Mouse (Mus musculus): ENCODE measurements at regions not wholly inside any gene's neighbourhood (a gene's known extent, or its start where the extent isn't known, plus 50 kb on each side); places are given as distances from the start of the nearest gene placed in this dataset.

DNA sequence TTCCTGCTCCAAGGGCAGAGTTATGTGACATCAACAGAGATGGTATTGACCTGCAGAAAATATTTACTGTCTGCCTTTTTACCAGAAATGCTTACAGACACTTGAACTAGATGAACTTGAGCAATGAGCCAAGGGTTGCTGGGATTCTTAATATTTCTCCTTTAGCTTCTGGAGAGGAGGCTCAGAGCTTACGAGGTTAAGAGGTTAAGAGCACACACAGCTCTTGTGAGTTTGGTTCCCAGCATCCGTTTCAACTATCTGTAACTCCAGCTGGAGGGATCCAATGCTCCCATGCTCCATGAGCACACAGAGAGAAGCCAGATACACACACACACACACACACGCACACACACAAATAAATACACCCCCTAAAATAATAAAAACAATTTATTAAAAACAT, 114.7 kb upstream of the Fn1 start:
- no peak for DNase-seq (ENCODE audit: low read depth, low spot score)

DNA sequence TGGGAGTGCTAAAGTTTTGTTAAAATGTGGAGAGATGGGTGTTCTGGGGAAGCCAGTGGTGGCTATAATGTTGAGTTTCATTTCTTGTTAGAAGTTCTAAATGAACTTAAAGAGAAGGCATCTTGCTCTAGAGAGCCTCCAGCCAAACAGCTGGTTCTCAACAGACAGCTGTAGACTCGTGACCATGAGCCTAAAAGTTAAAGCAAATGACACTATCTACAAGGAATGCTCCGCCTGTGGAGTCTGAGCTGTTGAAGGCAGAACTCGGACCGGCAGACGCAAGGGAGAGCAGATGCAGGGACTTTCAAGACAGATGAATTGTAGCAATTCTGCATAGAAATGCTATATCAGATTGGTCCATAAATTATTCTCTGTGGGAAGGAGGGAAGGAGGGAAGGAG, 114.1 kb upstream of the Fn1 start:
- DNase-seq (ENCODE audit: low read depth, low spot score) = no peak

DNA sequence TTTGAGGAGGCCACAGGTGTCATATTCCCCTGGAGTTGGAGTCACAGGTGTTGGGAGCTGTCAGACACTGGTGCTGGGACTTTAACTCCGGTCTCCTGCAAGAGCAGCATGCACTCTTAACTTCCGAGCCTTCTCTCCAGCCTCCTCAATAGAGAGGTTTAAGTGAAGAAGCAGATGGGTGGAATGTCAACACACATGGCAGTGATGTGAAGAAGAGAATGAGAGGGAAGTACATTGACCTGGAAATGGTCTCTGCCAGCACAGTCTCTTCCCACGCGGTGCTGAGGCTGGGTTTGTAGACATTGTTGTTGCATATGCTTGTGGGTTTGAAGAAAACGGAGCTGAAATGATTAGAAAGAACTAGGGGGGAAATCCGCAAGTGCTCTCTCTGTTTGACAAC, 112.0 kb upstream of the Fn1 start:
- DNase-seq (ENCODE audit: low read depth, low spot score) = no peak

DNA sequence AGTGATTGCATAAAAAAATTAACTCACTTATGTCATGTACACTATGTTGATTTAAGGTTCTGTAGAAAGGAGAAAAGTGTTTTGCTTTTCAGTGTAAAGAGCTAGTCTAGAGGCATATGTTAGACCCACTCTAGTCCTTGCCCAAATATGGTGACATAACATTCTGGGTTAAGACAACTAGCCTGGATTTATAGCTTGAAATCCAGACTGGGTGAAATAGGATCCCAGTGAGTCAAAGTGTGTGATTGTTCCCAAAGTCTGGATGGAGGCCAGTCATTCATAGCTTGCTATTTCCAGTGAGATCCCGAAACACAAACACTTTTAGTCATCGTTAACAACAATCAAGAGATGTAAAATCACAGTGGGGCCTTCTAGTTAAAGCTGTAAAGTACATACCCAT, 110.5 kb upstream of the Fn1 start:
- no peak for DNase-seq (ENCODE audit: low read depth, low spot score)

DNA sequence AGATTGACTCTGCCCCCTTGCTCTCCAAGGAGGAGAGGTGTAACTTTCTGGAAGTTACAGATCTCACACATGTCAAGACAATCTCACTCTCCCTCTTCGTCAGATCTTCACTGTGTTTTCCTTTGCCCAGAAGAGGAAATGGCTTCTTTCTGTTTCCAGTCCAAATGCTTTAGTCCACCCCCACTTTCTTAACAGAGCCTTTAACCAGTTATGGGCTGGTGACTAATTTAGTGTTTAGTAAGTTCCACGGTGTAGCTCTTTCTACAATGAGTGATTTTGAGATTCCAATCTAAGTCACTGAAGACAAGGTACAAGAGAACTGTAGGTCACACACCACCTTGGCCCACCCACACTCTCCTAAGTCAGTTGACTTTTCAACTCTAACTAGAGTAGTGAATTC, 107.3 kb upstream of the Fn1 start:
- no peak for DNase-seq (ENCODE audit: low read depth, low spot score)

DNA sequence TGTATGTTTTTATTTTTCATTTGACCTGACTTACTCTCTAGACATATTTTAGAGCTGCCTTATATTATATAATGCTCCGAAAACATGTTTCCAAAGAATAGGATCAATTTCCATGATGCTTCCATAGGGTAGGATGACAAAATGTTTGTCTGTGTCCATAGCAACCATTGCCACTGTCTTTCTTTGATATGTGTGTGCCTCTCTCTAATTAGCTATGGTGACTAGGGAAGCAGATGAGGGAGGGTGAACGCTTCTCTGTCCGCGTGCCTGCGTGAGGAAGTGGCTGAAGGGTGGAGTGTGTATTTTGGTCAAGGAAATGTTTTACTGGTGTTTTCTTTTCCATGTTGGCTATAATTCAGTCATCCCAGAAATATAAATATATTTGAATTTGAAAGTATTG, 104.2 kb upstream of the Fn1 start:
- no peak for DNase-seq (ENCODE audit: low read depth, low spot score)

DNA sequence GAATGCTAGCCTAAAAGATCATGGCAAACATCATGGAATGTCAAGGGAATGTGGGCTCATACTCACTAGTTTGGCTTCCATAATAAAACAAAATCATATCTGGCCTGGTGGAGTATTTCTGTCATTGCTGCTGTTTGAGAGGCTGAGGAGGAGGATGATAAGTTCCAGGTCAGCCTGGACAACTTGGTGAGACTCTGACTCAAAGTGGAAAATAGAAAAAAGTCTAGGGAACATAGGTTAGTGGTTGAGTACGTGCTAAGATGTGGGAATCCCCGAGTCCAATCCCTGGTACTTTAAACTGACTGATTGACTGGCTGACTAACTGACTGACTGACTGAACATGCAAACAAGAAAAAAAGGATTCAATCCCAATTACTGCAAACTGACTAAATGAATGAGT, 103.2 kb upstream of the Fn1 start:
- DNase-seq (ENCODE audit: low read depth, low spot score) = no peak

DNA sequence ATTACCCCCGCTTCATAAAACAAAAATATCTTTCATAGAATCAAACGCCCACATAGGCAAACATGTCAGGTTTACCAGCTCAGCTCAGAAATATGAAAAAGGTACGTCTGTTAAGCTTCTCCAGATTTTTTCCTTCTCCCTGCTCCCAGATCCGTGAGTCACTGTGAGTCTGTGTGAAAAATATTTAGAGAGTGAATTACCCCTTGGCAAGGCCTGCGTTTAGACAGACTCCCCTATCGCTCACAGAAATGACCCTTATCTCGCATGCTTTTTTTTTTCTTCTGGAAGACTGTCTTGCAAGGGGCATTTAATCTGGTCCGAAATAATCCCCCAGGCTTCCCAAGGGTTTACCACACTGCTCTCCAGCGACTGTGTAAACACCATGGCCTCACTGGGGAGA, 102.4 kb upstream of the Fn1 start:
- no peak for DNase-seq (ENCODE audit: low read depth, low spot score)

DNA sequence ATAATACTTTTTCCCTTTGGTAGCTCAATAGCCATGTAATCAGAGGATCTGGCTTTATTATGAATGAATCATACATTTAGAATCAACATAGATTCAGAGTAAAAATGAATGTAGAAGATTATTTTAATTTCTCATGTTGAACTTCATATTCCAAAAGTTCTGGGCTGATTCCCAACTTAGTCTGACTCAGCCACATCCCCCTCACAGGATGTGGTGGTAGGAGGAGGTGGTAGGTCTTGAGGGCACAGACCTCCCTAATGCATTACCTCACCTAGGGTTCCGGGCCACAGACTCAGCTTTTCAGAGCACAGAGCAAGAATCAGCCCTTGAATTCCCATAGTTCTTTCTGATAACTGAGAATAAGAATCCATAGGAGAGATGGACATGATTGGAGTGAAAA, 99.4 kb upstream of the Fn1 start:
- no peak for DNase-seq (ENCODE audit: low read depth, low spot score)

DNA sequence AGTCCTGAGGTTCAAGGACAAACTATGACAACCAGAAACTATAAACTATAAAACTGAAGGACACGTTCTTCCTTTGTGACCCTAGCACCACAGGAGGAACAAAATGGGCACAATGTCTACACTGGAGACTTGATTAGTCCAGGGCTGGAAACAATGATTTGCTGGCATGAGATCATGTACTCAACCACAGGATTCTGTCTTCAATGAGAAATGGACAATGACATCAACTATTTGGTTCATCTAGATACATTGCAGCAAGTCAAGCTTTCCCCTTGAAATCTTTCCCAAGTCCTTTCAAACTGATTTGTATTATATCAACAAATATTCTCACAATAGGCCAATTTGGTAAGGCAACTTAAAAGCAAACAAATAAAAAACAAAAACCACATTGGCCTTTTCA, 98.6 kb upstream of the Fn1 start:
- no peak for DNase-seq (ENCODE audit: low read depth, low spot score)

DNA sequence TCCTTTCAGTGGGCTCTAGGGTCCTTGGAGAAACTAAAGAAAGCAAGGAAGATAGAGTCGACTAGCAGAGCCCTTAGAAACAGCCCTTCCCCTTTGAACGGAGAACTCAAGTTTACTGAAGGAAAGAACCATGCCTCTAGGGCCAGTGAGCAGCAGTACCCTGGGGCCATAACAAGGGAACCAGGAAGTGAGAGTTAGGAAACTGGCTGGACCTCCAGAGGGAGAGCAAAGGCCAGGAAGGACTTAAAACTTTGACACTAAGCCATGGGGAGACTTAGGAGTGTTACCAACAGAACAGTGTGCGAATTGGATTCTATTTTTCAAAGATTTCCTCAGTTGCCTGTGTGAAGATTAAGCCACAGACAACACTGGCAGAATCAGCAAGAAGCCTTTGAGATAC, 82.6 kb upstream of the Fn1 start:
- DNase-seq (ENCODE audit: low read depth, low spot score) = no peak

DNA sequence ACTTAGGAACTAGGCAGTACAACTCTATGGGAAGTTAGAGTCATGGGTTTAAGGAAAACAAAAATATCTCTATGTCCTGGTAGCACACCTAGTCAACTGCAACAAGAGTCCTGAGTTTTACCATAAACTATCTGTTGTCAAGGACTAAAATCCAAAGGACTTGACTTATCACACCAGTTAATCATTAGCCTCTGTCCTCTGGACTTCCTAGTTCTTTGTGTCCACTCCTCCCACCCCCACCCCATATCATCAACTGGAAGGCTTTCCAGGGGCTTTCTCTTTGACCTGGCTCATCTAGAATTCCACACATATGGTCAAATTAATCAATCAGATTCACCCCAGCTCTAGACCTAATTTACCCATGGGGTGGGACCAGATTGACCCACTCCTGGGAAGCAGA, 78.6 kb upstream of the Fn1 start:
- no peak for DNase-seq (ENCODE audit: low read depth, low spot score)

DNA sequence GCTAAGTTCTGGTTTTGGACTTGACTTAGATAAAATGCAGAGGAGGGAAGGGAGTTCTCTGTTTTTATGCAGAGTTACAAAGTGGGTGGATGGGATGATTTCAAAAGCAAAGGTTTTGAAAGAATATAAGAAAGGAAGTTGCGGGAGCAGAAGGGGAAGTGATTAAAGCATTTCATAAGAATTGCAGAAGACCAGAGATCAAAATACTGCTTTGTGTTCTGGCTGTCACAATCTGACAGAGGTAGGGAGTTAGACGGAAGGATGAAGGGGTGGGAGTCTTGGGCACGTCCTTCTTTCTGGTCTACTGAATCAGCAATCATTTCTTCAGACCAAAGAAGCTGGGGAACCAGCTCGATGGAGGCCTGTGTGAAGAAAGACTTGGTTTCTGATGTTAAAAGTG, 78.0 kb upstream of the Fn1 start:
- DNase-seq (ENCODE audit: low read depth, low spot score) = no peak

DNA sequence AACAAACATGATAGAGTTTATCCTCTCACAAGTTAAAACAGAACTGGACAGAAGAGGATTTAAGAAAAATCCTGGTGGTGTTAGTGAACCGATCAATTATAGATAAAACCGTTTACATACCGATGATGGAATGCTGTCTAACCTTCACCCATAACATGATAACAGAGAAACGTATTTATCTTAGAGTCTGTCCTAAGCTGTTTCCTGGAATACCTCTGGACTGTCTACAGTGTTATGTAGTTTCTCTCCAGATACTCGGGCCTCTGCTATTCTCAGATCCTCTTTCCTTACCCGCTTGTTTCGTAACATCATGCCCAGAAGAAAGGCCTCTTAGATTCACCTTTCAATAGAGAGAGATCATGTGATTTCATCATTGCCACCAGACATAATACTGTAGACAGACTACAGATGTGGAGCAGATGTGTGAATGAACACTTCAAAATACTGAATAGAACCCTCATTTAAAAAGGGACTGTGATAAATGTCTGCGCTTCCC, 75.9 kb upstream of the Fn1 start:
- no peak for DNase-seq (ENCODE audit: low read depth, low spot score)

DNA sequence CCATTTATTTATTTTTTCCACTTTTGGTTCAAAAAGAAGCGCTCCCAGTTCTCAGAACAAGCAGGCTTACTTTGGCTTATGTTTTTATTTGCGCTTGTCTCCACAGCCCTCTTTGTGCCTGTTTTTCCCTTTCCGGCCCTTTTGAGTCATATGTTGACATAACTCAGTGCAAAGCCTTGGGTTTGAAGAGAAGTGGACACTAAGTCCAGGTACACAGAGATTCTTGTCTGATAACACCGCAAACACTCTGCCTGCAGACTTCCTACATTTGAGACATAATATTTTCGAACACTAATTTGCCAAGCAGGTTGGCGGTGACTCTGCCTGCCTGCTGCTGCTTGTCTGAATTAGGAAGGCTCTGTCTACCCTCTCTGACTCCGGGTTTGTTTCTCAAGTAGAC, 70.8 kb upstream of the Fn1 start:
- DNase-seq (ENCODE audit: low read depth, low spot score) = no peak

DNA sequence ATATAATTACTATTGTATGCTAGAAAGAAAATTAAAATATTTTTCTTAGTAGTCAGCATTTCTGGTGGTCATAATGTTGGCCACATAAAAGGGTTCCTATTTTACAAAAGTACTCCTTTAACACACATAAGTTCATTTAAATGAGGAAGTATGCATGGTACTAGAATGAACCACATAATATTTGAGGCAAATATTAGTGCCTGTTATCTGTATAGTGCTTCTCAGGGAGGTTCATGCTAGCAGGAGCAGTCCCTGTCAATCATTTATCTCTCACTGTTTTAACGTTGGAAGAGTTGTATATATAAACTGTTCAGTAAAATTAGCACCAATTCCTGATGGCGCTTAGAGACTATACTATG, 70.0 kb upstream of the Fn1 start:
- DNase-seq (ENCODE audit: low read depth, low spot score) = no peak

DNA sequence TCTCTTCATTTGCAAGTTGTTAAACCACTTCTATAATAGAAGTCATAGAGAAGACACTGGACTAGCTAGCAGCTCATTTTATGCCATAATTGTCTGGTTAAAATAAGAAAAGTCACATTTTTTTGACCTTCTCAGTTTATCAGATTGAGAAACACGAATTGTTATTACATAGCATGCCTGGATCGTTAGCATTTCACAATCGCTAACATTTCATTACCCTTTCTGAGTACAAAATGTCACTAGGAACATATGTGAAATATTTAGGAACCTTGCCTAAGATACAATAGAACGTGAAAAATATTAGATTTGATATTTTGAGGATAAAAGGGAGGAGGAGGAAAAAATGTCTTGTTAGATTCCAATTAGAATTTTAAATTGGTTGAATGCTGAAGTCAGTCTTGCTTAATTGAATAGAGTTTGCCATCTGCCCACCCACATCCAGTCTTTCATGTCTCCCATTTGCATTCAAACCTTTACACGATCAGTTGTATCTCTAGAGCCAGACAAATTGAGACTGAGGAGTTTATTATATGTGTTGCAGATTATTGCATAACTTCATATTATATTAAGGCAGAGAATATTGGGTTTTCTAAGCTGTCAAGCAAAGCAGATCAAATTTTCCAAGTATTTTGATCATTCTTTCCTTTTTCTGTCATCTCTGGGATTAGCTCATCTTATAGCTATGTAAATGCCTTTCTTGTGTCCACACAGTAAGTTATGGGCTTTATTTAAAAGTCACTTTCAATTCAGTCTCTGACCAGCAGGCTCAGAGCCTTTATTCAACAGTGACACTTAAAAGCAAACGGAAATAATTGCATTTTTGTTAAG, 69.4 kb upstream of the Fn1 start:
- no peak for DNase-seq (ENCODE audit: low read depth, low spot score)

Measured in WW6 (cell line).